Mouse (Mus musculus): ENCODE results near the gene Ctse. TPM values are rescaled to one million over a fixed set of nuclear protein-coding genes. Genes with fewer than 3 reads are reported as not detected.

The Ctse gene
- polyA plus RNA-seq, 1 experiment from 2014 or later = not detected

DNA sequence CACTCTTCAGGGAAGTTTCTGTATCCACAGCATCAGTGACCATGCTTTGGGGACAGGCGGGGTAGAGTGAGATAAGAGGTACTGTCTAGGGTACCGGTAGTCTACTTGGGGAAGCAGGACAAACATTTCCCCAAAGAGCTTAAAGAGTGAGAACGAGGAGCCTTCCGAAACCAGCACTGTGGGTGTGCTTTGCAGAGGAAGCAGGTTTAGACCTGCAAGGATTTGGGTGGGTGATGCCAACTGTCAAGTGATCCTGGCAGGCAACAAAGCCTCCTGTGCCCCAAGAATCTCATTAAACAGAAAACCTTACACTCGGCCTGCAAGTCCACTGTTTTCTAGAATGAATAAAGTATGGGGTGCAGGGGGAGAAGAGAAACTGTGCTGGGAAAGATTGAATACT is 51.8 kb downstream of the Ctse start:
- no peaks in the 10 kb centered on the region for H3K27me3 ChIP-seq
- no peak overlapping the region for H3K27ac ChIP-seq
- H3K4me3 ChIP-seq (replicated peaks) = no peak overlapping the region
- H3K9ac ChIP-seq = no peak overlapping the region
- no peaks in the 10 kb centered on the region for H3K36me3 ChIP-seq (replicated peaks)
- H3K9me3 ChIP-seq = no peaks in the 10 kb centered on the region
- no peaks in the 10 kb centered on the region for H3K4me1 ChIP-seq
- WGBS = 79% methylated on average over 5 of the region's 5 CpGs
- no peak for ATAC-seq (ENCODE audit: low FRiP score)
- H3K4me2 ChIP-seq = no peak overlapping the region

DNA sequence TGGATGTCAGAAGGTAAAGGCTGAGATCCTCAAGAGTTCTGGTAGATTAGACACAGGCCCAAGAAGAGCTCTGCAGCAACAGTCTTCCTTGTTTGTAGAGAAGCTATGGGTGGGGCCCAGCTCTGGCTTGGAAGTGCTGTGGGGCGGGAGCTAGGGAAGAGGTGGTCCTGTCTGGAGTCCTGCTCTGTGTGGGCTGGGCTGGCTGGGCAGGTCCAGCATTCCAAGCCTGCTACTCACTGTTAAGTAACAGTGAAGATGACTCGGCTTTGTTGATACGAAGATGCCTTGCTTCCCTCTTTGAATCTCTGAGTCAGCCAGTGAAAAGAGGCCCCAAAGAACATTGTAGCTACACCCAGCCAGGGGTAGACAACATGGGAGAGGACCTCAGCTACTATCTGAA is 52.3 kb downstream of the Ctse start:
- Histone ChIP-seq H3K36me3 (replicated peaks) (no peaks in the 10 kb centered on the region), H3K4me2 (no peak overlapping the region), H3K27me3 (no peaks in the 10 kb centered on the region), H3K4me1 (no peaks in the 10 kb centered on the region), H3K9me3 (no peaks in the 10 kb centered on the region), H3K27ac (no peak overlapping the region), H3K9ac (no peak overlapping the region), H3K4me3 (replicated peaks) (no peak overlapping the region)
- no peak for ATAC-seq (ENCODE audit: low FRiP score)
- WGBS = 81% methylated on average over 3 of the region's 3 CpGs

DNA sequence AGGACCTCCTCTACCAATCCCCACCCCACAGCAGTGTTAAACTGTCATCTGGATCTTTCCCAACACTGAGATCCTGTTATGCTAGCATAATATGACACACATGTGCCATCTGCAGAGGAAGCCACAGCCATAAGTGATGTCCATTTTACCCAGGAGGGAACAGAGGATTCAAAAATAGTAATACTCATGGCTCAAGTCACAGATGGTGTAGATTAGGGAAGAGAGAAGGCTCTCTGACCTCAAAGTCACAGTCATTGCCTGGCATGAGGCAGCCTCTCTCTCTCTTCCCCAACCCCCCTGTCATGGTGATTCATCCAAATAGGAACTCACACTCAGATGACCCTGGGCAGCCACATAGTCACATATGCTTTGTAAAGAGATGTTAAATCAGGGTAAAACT is 53.2 kb downstream of the Ctse start:
- no peak overlapping the region for H3K27ac ChIP-seq
- peaks cover under 1% of the 10 kb centered on the region; the same call in 1 of the 2 replicates for H3K4me1 ChIP-seq
- no peak overlapping the region for H3K4me2 ChIP-seq
- no peak overlapping the region for H3K4me3 ChIP-seq (replicated peaks)
- no peak for ATAC-seq (ENCODE audit: low FRiP score)
- H3K36me3 ChIP-seq (replicated peaks) = no peaks in the 10 kb centered on the region
- H3K9ac ChIP-seq = no peak overlapping the region
- no peaks in the 10 kb centered on the region for H3K27me3 ChIP-seq
- H3K9me3 ChIP-seq = no peaks in the 10 kb centered on the region

DNA sequence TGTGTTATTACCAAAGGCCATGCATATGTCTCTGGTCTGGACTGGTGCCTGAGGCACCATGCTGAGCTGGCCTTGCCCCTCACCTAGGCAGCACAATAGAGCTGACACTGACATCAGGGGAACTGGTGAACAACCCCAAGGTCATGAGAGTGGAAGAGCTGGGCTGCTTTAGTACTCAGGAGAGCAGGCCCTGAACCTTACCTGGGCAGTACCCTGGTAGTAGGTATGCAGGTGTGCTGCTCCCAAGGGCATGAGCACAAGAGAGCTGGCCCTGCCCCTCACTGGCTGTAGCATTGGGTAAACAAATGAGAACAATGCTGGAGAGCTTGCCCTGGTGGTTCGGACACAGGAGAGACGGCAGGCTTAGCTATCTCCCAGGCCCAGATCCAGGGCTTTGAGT is 57.2 kb downstream of the Ctse start:
- ATAC-seq (ENCODE audit: low FRiP score) = no peak
- no peak overlapping the region for H3K4me2 ChIP-seq
- WGBS = 83% methylated on average over 2 of the region's 2 CpGs
- no peaks in the 10 kb centered on the region for H3K27me3 ChIP-seq
- no peak overlapping the region for H3K27ac ChIP-seq
- H3K4me1 ChIP-seq = peaks cover 3% of the 10 kb centered on the region; the same call in 1 of the 2 replicates
- H3K36me3 ChIP-seq (replicated peaks) = no peaks in the 10 kb centered on the region
- no peak overlapping the region for H3K4me3 ChIP-seq (replicated peaks)
- H3K9ac ChIP-seq = no peak overlapping the region
- no peaks in the 10 kb centered on the region for H3K9me3 ChIP-seq

DNA sequence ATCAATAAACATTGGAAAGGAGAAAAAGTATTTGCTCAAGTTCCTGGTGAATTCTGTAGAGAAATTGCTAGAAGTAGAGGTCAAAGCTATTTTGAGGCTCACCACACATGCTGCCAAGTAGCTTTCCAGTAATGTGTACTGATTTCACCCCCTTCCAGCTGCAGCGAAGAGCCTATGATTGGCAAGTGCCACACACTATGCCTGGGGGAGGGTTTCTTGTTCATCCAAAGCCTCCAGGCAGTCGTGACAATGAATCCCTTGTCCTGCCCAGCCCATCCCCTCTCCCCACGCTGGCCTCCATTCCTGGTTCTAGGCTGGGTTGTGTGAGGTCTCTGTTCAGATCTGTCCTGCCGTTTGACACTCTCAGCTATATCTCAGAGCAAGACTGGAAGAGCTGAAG is 58.2 kb downstream of the Ctse start:
- H3K9me3 ChIP-seq = no peaks in the 10 kb centered on the region
- H3K27me3 ChIP-seq = no peaks in the 10 kb centered on the region
- peaks cover 3% of the 10 kb centered on the region; the same call in 1 of the 2 replicates for H3K4me1 ChIP-seq
- 59% methylated on average over 4 of the region's 4 CpGs for WGBS
- H3K36me3 ChIP-seq (replicated peaks) = no peaks in the 10 kb centered on the region
- H3K9ac ChIP-seq = no peak overlapping the region
- H3K4me2 ChIP-seq = no peak overlapping the region
- H3K27ac ChIP-seq = no peak overlapping the region
- no peak overlapping the region for H3K4me3 ChIP-seq (replicated peaks)
- no peak for ATAC-seq (ENCODE audit: low FRiP score)

DNA sequence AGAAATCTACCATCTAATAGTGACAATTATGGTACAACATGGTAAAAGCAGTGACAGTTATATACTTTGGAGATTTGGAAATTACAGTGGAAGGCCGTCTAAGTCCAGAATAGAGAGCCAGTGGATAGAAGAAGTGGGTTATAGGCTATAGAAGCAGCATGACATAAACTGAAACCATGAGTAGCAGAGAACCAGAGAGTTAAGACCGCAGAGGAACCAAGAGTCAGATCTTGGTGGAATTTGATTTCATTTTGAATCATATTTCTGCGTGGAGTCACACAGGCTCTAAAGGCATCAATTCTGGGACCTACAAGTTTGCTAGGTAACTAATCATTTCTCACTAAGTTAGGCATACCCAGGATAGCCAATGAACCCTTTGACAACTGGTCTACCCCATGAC is 60.7 kb downstream of the Ctse start:
- ATAC-seq (ENCODE audit: low FRiP score) = no peak
- no peak overlapping the region for H3K4me3 ChIP-seq (replicated peaks)
- H3K4me1 ChIP-seq = peaks cover 3% of the 10 kb centered on the region; the same call in 1 of the 2 replicates
- no peak overlapping the region for H3K9ac ChIP-seq
- H3K27me3 ChIP-seq = no peaks in the 10 kb centered on the region
- WGBS = 90% methylated on average over 3 of the region's 3 CpGs
- no peak overlapping the region for H3K4me2 ChIP-seq
- no peaks in the 10 kb centered on the region for H3K36me3 ChIP-seq (replicated peaks)
- H3K27ac ChIP-seq = no peak overlapping the region
- no peaks in the 10 kb centered on the region for H3K9me3 ChIP-seq

DNA sequence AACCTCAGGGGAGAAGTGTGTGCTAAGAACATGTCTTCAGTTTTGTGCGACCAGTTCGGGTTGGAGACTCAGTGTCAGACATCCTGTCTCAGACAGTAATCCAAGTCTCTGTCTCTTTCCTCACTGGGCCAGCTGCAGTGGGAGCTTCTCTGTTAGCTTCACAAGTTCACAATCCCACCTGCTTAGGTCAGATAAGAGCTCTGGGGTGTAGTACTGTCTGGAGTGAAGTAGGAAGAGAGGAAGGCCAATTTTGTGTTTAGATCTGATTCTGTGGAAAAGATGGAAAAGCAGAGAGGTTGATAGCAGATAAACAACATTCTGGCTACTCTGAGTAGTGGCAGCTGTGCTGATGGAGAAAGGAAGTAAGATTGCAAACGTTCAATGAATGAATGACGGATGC is 61.5 kb downstream of the Ctse start:
- H3K36me3 ChIP-seq (replicated peaks) = no peaks in the 10 kb centered on the region
- 89% methylated on average over 4 of the region's 4 CpGs for WGBS
- H3K27ac ChIP-seq = no peak overlapping the region
- no peak overlapping the region for H3K4me3 ChIP-seq (replicated peaks)
- no peak overlapping the region for H3K9ac ChIP-seq
- H3K27me3 ChIP-seq = no peaks in the 10 kb centered on the region
- no peak overlapping the region for H3K4me2 ChIP-seq
- no peak for ATAC-seq (ENCODE audit: low FRiP score)
- H3K4me1 ChIP-seq = peaks cover 3% of the 10 kb centered on the region; the same call in 1 of the 2 replicates
- no peaks in the 10 kb centered on the region for H3K9me3 ChIP-seq

DNA sequence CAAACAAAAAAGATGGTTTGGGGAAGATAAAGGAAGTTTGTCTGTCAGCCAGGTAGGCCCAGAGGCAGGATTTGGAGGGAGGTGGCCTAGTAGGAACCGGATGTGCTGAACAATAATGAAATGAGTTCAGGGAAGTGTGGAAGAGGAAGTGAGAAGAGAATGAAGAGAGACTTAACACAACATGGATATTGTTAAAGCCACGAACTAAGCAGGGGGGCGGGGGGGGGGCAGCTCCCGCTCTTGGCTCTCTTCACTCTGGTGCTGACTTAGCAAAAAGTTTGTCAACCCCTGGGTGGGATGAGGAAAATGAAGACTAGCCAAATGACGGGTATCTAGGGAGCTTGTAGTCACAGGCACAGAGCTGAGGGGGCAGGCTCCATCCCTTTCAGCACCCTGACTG is 62.3 kb downstream of the Ctse start:
- H3K27ac ChIP-seq = no peak overlapping the region
- no peak overlapping the region for H3K9ac ChIP-seq
- no peak overlapping the region for H3K4me2 ChIP-seq
- 82% methylated on average over 5 of the region's 5 CpGs for WGBS
- no peaks in the 10 kb centered on the region for H3K9me3 ChIP-seq
- H3K27me3 ChIP-seq = no peaks in the 10 kb centered on the region
- H3K4me1 ChIP-seq = peaks cover 3% of the 10 kb centered on the region; the same call in 1 of the 2 replicates
- H3K36me3 ChIP-seq (replicated peaks) = no peaks in the 10 kb centered on the region
- no peak for ATAC-seq (ENCODE audit: low FRiP score)
- H3K4me3 ChIP-seq (replicated peaks) = no peak overlapping the region

DNA sequence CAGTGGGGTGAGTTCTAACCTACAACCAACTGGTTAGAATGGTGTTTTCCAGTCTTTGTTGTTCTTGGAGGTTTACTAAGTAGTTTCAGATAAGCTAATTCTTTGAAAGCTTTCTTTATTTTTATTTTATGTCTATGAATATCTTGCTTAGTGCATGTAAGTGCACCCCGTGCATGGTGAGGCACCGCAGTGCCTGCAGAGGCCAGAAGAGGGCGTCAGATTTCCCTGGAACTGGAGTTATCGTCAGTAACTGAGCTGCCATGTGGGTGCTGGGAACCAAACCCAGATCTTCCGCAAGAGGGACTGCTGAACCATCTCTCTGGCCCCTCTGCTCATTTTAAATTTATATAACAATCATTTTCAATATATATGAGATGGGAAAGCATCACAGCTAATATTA is 63.3 kb downstream of the Ctse start:
- no peak overlapping the region for H3K4me2 ChIP-seq
- no peak overlapping the region for H3K27ac ChIP-seq
- no peaks in the 10 kb centered on the region for H3K9me3 ChIP-seq
- H3K27me3 ChIP-seq = no peaks in the 10 kb centered on the region
- H3K4me1 ChIP-seq = peaks cover 2% of the 10 kb centered on the region; the same call in 1 of the 2 replicates
- WGBS = 86% methylated on average over 5 of the region's 5 CpGs
- H3K9ac ChIP-seq = no peak overlapping the region
- no peaks in the 10 kb centered on the region for H3K36me3 ChIP-seq (replicated peaks)
- no peak overlapping the region for H3K4me3 ChIP-seq (replicated peaks)
- ATAC-seq (ENCODE audit: low FRiP score) = no peak

DNA sequence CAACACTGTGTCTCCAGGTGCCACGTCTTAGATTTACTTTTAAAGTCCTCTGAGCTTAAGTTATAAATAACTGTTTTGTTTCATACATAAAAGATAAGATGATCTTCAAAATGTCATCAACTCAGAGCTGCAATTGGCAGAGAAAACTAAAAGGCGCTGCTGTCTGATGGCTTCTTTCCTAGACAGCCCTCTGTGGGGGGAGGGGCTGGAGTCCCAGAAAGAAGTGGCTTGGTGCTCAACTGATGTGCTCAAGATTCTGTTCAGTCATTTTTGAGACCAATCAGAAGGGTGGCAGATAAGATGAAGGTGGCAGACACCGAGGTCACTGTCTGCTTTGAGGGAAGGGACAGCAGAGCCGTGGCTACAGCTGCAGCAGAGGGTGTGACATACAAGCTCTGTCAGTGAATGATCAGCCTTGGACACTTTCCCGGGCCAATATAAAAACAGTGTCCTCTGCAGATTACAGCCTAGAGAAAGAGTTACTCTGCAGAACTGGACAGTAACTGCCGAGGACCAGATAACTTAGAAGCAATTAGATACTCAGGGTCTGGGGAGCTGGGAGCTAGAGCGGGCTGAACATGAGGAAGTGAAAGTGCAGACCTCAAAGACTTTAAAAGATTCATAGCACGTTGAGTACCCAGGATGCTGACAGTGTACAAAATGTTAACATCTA is 64.1 kb downstream of the Ctse start:
- Histone ChIP-seq H3K27ac (no peak overlapping the region), H3K4me3 (replicated peaks) (no peak overlapping the region), H3K36me3 (replicated peaks) (no peaks in the 10 kb centered on the region), H3K27me3 (no peaks in the 10 kb centered on the region), H3K4me2 (no peak overlapping the region), H3K9ac (no peak overlapping the region), H3K9me3 (no peaks in the 10 kb centered on the region), H3K4me1 (no peaks in the 10 kb centered on the region)
- ATAC-seq (ENCODE audit: low FRiP score) = no peak
- 81% methylated on average over 8 of the region's 8 CpGs for WGBS

DNA sequence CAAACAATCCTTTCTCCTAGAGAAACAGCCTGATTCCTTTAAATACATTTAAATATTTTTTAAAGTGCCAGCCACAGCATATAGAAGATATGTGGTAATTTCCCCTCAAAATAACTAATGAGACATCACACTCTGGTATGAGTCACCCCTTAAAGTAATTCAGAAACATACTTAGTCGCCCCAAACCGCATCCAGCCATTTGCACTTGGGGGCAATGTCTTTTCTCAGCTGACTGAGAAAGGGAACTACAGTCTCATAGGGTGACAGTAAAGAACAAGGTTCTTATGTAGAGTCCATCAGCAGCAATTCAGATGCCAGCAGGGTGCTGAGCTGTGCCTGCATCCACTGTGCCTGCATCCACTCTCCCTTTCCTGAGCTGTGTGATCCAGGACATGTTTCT is 65.4 kb downstream of the Ctse start:
- no peaks in the 10 kb centered on the region for H3K27me3 ChIP-seq
- no peak for ATAC-seq (ENCODE audit: low FRiP score)
- H3K9me3 ChIP-seq = no peaks in the 10 kb centered on the region
- no peak overlapping the region for H3K4me2 ChIP-seq
- H3K36me3 ChIP-seq (replicated peaks) = no peaks in the 10 kb centered on the region
- H3K4me1 ChIP-seq = no peaks in the 10 kb centered on the region
- no peak overlapping the region for H3K27ac ChIP-seq
- no peak overlapping the region for H3K4me3 ChIP-seq (replicated peaks)
- WGBS = 91% methylated on average over 2 of the region's 2 CpGs
- no peak overlapping the region for H3K9ac ChIP-seq

DNA sequence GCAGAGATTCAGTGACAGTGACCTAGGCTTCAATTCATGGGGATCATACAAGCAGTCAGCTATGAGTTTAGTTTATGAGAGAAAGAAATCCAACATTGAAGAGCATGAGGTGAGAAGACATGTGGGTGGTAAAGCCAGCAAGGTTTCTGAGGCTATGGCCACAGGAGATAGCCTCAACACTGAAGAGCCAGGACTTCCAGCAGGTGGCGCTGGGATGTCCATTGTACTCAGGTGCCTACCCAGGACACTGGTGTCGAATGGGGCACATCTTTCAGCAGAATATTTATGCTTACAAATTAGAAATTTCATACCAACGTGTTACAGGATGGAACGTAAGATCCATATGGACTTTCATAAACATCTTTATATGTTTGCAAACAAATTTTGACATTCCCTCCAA is 70.2 kb downstream of the Ctse start:
- H3K36me3 ChIP-seq (replicated peaks) = no peaks in the 10 kb centered on the region
- no peak overlapping the region for H3K9ac ChIP-seq
- no peak overlapping the region for H3K27ac ChIP-seq
- H3K9me3 ChIP-seq = no peaks in the 10 kb centered on the region
- H3K27me3 ChIP-seq = peaks cover 3% of the 10 kb centered on the region; the same call in 1 of the 2 replicates
- no peak overlapping the region for H3K4me3 ChIP-seq (replicated peaks)
- no peak overlapping the region for H3K4me2 ChIP-seq
- no peak for ATAC-seq (ENCODE audit: low FRiP score)
- no peaks in the 10 kb centered on the region for H3K4me1 ChIP-seq
- 20% methylated on average over 4 of the region's 4 CpGs for WGBS

DNA sequence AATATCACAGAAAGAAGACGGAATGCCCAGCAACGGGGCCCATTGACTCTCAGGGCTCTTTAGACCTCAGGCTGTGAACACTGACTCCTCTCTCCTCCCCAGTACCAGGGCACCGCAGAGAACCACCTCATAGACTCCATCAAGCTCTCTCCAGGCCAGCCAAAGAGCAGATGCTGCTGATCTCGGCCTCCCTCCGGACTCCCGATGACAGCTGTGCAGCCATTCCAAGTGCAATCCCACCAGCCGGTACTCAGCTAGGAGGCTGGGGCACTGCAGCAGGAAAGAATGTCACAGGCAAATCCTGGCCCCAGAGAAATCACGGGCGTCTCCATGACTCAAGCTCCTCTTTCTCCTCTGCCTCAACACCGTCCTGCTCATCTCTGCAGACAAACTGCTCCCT is 73.4 kb downstream of the Ctse start:
- Histone ChIP-seq H3K9ac (no peak overlapping the region), H3K4me1 (no peaks in the 10 kb centered on the region), H3K27ac (no peak overlapping the region), H3K4me3 (replicated peaks) (no peak overlapping the region), H3K9me3 (no peaks in the 10 kb centered on the region), H3K4me2 (no peak overlapping the region), H3K27me3 (peaks cover 3% of the 10 kb centered on the region; the same call in 1 of the 2 replicates), H3K36me3 (replicated peaks) (no peaks in the 10 kb centered on the region)
- no peak for ATAC-seq (ENCODE audit: low FRiP score)
- WGBS = 85% methylated on average over 10 of the region's 10 CpGs

Data from forebrain, embryonic 12.5 days (tissue).